Mouse (Mus musculus) layer of hippocampus, postnatal 10 days (tissue): ENCODE data around the gene Coro1c. TPM values are rescaled to one million over a fixed set of nuclear protein-coding genes. Genes with fewer than 3 reads are reported as not detected.

Experiments
- DNase-seq, 2 experiments: peaks; one replicate each; pipeline ENCODE4 v3.0.0; 2021; ENCODE audit warnings: low spot score in 2 of 2
- total RNA-seq, 2 experiments: library from RNA; stranded (reverse); gene quantifications; 2 replicates each; pipeline ENCODE4 v1.2.3; 2021

The Coro1c gene
- total RNA-seq, 2 experiments from 2014 or later = 104 TPM

DNA sequence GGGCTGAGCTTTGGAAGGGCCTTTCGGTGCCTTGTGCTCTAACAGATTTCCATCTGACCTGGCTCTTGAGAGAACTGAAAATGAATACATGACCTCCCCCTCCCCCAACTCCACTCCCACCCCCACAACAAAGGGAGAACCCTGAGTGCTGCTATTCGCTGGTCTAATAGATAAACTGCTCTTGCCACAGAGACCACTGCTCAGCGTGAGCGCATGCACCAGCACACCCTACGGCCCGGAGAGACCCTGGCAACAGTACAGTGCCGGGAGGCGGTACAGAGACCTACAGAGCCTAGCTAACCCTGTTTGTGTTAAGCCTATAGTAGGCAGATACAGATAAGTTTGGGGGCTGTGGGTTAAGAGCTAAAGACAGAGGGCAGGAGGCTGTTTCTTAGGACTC is 22.9 kb downstream of the Coro1c start:
- no peak for DNase-seq

GRCm38 (mm10) chr5:113884750-113885149 is 23.8 kb downstream of the Coro1c start:
- no peak for DNase-seq

GRCm38 (mm10) chr5:113883384-113883771 is 25.2 kb downstream of the Coro1c start:
- DNase-seq = no peak

DNA sequence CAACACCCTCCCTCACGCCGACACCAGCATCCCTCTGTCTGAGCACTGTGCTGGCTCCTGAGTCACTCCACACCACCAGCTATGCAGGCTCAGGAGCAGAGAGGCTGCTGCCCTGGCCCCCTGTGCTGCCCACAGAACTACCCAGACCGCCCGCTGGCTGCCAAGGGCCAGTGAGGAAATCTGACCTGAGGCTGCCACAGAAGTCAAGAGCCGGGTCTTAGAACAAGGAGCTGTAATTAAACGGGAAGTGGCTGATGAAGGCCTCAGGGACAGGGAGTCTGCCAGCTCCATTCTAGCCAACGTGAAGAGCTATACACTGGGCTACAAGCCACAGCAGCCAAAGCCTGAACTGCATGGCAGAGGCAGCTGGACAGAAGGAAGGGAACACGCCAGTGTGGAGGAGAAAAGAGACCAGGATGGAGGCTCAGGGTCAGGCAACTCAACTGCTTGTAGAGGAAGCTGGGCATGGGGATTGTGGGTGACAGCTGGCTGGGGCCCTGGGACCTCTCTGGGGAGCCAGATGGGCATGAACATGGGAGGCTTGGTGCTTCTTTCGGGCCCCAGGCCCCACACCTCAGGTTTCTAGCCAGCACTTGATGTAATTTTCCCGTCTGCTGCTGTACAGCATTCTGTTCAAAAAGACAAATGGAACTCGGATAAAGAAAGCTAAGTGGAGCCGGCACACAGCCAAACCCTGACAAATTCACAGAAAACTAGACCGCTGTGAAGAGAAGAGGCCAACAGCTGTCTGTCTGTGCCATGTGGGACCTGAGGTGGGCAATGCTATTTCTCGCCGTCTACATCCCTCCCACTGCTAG is 25.8 kb downstream of the Coro1c start:
- peak in 1 of 2 experiments; percentile 50 for DNase-seq

GRCm38 (mm10) chr5:113881136-113881535 is 27.4 kb downstream of the Coro1c start:
- no peak for DNase-seq

DNA sequence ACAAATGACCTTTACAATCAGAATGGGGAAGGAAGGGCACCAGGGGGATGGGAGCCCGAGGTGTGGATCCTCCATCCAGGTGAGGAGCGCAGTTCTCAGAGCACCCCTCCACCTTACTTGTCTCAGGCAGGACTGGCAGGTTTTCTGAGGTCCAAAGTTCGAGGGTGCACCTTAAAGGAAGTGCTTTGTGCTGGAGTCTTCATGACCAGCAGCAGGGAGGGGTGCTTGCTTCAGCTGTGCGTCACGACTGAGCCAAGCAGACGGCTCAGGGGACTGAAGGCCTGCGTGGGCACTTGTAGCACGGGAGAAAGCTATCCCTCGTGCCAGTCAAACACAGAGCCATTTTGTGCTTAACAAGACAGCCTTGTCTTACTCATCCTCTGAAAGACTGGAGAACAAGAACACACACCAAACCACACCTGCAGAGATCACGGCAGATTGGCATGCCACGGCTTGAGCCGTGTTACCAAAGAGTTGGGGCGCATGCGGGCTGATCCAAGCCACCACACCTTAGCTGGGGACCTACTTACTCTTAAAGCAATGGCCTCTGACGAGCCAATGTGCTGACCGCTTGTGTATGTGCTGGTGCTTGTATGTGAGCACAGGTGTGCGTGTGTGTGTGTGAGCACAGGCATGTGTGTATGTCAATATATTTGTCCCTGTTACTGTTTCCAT is 29.5 kb downstream of the Coro1c start:
- DNase-seq = no peak

DNA sequence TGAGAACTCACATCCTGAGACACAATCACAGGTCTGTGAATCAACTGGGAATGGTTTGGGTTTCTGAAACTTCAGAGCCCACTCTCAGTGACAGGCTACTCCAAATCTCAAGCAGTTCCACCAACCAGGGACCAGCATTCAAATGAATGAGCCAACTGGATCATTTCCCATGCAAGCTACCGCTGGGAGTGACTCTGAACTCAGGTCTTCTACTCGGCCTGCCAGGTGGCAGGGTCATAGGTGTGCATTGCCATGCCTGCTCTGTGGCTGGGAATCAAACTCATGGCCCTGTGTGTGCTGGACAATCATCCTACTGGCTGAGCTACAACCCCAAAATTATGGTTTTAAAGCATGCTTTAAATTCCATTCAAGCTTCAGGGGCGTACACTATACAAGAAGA is 31.0 kb downstream of the Coro1c start:
- no peak for DNase-seq

GRCm38 (mm10) chr5:113876176-113876575 is 32.4 kb downstream of the Coro1c start:
- no peak for DNase-seq

DNA sequence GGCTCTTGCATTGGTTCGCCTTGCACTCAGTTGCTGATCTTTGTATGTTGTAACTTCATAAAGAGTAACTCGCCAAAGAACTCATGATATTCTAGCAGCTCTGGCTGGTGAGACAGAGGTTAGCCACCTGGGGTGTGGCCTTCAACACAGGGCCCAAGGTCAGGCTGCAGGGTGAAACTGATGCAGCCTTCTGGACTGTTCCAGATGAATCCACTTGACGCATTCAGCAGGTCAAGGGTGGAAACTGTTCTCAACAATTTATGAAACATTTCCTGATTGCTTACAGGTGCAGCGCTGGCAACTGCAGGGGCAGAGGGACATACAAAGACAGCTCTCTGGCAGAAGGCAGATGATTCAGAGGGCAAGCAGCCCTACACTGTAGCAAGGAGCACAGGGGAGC is 32.9 kb downstream of the Coro1c start:
- no peak for DNase-seq

DNA sequence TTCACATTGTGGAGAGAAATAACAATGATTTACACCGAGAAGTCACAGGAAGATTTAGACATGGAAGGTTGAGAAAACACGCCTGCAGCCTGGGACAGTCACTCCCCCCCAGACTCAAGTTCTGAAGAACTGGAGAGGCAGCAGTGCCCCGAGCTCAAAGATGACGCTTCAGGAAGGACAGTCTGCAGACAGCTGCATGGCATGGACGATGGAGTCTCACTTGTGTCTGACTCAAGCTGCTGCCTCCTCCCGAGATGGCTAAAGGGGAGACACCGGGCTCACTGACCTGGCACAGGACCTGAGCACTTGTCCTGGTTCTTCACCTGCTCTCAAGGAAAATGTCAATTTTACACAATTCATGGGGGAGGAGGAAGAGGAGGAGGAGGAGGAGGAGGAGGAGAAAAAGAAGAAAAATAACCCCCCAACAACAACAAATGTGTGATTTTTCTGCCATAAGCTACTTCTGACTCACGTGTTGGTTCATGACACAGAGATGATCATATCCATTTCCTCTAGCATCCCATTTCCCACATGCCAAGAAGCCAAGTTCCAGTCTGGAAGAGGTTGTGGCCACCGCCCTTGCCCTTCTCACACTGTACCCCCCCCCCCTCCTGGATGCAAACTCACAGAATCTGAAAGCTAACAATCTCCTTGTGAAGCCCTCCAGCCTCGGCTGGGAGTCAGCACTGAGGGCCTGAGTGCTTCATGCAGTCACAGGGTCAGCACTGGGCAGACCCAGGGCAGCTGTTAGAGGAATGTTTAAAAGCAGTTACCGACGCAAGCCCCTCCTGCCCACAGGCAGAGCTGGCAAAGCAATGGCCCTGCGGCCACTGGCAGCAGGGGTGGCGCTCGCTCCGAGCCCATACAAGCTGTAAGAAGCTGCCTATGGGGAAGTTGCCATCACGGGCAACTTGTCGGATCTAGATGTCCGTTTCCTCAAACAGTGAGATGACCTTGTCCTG is 34.2 kb downstream of the Coro1c start:
- DNase-seq = no peak

DNA sequence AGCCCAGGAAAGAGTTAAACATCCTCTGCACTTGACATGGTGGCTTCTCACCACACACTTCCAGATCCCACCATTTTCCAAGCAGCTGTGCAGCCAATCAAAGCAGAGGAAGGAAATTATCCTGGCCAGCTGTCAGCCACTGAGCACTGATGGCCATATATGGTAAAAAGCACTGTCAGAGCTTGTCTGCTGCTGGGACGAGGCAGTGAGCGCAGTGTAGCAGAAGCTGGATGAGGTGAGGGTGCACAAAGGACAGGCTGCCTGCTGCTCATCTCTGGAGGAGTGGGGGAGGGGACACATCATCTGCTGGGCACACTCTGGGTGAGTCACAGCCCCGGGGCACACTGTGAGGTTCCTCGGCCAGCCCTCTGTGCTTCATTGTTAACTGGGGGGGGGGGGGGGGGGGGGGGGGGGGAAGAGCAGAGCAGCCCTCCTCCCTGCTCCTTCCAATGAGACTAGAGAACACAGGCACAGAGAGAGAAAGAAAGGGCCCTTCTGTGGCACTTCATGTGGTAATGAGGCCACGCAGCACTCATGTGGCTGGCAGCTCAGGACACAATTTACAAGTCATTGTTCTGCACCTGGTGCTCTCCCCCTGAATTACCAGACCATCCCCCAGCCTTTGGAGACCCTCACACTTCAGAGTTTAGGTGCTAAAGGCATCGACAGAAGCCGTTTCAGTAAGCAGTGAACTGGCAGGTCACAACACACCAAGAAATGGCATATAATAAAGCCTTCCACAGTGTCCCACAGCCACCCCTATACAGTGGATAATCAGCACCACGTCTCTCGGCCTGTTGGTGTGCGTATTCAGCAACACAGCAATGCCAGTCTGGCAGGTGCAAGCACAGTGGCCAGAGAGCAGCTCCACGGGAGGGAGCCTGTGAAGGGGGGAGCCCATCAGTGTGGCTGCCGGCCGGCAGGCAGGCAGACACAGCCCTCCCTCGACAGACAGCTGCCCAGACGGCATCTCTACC is 35.3 kb downstream of the Coro1c start:
- DNase-seq = peak; percentile 63 to 64

- DNase-seq = peak; percentile 57 to 64
These were observed 36.5 kb downstream of the Coro1c start for GRCm38 (mm10) chr5:113871903-113872548.

GRCm38 (mm10) chr5:113870393-113871040 is 38.0 kb downstream of the Coro1c start:
- no peak for DNase-seq

- DNase-seq = no peak
These were observed 39.4 kb downstream of the Coro1c start for GRCm38 (mm10) chr5:113869132-113869531.

DNA sequence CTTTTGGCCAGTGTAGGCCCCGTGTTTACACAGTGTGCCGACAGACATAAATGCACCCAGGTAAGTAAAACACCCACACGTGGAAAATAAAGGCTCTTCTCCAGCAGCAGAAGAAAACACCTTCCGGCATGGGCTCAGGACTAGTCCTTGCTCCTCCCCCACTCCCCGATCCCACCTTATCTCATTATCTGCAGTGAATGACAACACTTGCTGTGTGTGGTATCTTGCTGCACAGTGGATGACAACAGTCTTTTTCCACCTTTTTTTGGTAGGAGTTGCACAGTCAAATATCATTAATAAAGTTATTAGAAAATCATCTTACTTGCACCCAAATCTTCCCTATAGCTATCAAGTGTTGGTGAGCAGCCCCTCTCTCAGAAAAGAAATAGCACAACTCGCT is 43.6 kb downstream of the Coro1c start:
- DNase-seq = no peak

GRCm38 (mm10) chr5:113863994-113864393 is 44.6 kb downstream of the Coro1c start:
- no peak for DNase-seq

- no peak for DNase-seq
These were observed 46.1 kb downstream of the Coro1c start for GRCm38 (mm10) chr5:113862418-113862817.

DNA sequence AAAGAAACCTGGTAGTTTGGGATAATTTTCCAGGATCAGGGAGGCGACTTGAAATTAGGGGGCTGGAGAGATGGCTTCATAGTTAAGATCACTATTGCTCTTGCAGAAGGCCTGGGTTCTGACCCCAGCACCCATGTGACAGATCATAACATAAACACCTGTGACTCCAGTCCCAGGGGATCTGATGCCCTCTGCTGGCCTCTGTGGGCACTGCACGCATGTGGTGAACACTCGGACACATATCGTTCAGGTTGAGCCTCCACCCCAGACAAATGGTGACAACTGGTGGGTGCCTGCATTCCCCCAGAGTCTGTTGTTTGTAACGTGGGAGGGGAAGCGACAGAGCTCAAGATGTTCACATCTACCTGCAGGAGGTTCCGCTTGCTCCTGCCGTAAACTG is 47.3 kb downstream of the Coro1c start:
- no peak for DNase-seq

GRCm38 (mm10) chr5:113858971-113859370 is 49.6 kb downstream of the Coro1c start:
- no peak for DNase-seq
